Mouse (Mus musculus): Measurements from ENCODE around the gene Grip1.

GRCm38 (mm10) chr10:119830388-119830956, 376.8 kb downstream of the Grip1 start:
- no peak for TF ChIP-seq EP300 (optimal IDR thresholded peaks at IDR 0.05)
- no peak for TF ChIP-seq CTCF (IDR thresholded peaks at IDR 0.05; ENCODE audit: low read depth)

Data from stomach, postnatal 0 days (tissue).